Mouse (Mus musculus): Measurements from ENCODE around the gene Cdk14. TPM values are rescaled to one million over a fixed set of nuclear protein-coding genes. Genes with fewer than 3 reads are reported as not detected.

The Cdk14 gene
- polyA plus RNA-seq, 1 experiment from 2014 or later: 37.8 TPM

DNA sequence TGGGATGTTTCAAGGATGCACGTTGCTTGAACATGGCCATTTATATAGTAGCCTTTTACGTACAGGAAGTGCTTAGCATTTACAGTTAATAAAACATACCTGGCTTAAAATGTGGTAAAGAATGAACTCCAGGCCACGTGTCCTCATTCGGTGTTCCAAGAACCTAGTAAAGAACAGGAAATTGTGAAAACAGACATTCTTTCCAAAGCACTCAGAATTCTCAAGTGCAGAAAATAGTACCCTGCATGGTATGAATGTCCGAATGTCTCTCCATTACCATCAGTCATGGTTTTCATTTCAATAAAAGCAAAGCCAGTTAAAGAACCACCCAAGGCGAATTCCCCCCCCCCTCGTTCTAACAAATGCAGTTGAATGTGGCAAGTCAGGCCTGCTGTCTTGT is 470.7 kb downstream of the Cdk14 start:
- Histone ChIP-seq H3K4me3 (ENCODE audit: low read depth, low read length) (no peak overlapping the region), H3K36me3 (ENCODE audit: insufficient read depth) (no peaks in the 10 kb centered on the region), H3K4me2 (no peak overlapping the region), H3K27ac (ENCODE audit: low read depth) (no peak overlapping the region), H3K27me3 (ENCODE audit: insufficient read depth, low read length) (no peaks in the 10 kb centered on the region), H3K9ac (no peak overlapping the region), H3K9me3 (ENCODE audit: low read depth, low read length) (no peaks in the 10 kb centered on the region), H3K4me1 (ENCODE audit: insufficient read depth) (peaks cover 6% of the 10 kb centered on the region; the same call in 1 of the 2 replicates)
- DNase-seq (peak; percentile 50), ATAC-seq (ENCODE audit: insufficient read depth) (no peak)
- no peak for TF ChIP-seq CTCF (IDR thresholded peaks at IDR 0.05; ENCODE audit: low read depth)
- WGBS: 53% methylated on average over 7 of the region's 7 CpGs

DNA sequence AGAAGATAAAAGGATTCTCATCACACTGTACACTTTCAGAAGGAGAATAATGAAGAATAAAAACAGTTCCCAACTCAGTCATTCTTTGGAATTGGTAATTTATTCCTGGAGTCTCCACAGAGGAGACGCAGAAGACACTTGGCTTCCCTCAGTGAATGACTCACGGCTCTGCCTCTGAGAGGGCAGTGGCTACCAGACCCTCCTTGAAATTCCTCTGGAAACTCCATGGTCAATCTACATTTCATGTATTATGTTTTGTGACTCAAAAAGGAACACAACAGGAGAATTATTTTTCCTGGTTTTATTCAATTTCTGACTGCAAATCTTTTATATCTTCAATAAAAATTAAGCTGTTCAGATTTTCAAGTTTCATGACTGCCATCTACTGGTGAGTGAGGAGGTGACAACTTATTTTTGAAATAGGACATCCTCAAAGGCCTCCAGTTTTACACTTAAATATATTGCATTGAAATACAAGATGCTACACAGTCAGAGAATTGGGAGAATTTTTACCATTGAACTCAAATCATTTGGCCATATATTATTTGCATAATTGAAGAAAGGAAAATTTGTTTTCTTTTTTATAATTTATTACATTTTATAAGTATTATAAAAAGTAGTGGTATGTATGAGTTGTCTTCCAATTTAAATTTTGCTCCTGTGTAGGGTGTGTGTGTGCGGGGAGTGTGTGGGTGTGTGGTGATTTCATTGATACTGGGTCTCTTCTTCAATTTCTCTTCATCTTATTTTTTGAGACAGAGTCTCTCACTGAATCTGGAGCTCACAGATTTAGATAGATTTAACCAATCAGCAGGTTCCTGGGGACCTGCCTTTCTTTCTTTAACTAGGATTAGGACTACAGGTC is 471.8 kb downstream of the Cdk14 start:
- DNase-seq (peak; percentile 87), ATAC-seq (ENCODE audit: insufficient read depth) (no peak)
- Histone ChIP-seq H3K27me3 (ENCODE audit: insufficient read depth, low read length) (no peaks in the 10 kb centered on the region), H3K4me3 (ENCODE audit: low read depth, low read length) (no peak overlapping the region), H3K4me1 (ENCODE audit: insufficient read depth) (peaks cover 6% of the 10 kb centered on the region; the same call in 1 of the 2 replicates), H3K4me2 (no peak overlapping the region), H3K9me3 (ENCODE audit: low read depth, low read length) (no peaks in the 10 kb centered on the region), H3K9ac (no peak overlapping the region), H3K27ac (ENCODE audit: low read depth) (no peak overlapping the region), H3K36me3 (ENCODE audit: insufficient read depth) (no peaks in the 10 kb centered on the region)
- TF ChIP-seq CTCF (IDR thresholded peaks at IDR 0.05; ENCODE audit: low read depth): peak; percentile 54
- WGBS: 64% methylated on average over 3 of the region's 3 CpGs

DNA sequence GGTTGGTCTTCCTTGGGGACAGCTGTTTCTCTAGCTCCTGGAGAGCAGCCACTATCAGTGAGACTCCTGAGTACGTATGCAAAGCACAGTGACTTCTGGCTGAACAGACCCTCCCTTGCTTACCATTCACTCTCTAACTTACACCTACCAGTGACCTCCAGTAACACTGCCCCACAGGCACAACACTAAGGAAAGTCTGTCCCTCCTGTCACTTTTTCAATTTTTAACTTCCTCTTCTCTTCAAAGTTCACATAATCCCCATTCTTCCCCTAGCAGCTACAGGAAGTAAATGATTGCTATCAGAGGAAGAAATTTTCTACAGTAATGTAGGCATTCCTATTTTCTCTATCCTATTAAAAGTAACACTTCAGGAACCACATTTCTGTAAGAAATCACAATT is 485.0 kb downstream of the Cdk14 start:
- Histone ChIP-seq H3K4me1 (ENCODE audit: insufficient read depth) (no peaks in the 10 kb centered on the region), H3K9me3 (ENCODE audit: low read depth, low read length) (no peaks in the 10 kb centered on the region), H3K36me3 (ENCODE audit: insufficient read depth) (no peaks in the 10 kb centered on the region), H3K27ac (ENCODE audit: low read depth) (no peak overlapping the region), H3K27me3 (ENCODE audit: insufficient read depth, low read length) (no peaks in the 10 kb centered on the region), H3K4me3 (ENCODE audit: low read depth, low read length) (no peak overlapping the region), H3K4me2 (no peak overlapping the region), H3K9ac (no peak overlapping the region)
- 29% methylated on average over 1 of the region's 1 CpGs for WGBS
- no peak for ATAC-seq (ENCODE audit: insufficient read depth)
- TF ChIP-seq CTCF (IDR thresholded peaks at IDR 0.05; ENCODE audit: low read depth): no peak
- no peak for DNase-seq

DNA sequence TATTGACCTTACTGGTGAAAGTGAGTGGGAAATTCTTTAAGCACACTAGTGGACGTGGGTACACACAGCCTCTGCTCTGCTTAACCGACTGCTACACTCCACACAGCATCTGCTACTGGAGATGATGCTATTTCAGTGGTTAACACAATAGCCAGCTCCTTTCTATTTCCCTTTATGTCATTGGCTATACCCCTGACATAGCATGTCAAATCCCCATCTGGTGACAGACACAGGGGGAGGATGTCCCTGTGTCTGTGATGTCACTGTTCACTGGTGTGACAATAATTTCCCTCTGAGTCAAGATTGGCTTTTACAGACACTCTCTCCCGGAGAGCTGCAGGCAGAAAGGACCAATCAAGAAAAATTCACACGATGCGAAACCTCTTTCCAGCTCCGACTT is 485.6 kb downstream of the Cdk14 start:
- no peaks in the 10 kb centered on the region for H3K27me3 ChIP-seq (ENCODE audit: insufficient read depth, low read length)
- no peak overlapping the region for H3K27ac ChIP-seq (ENCODE audit: low read depth)
- no peak overlapping the region for H3K9ac ChIP-seq
- 82% methylated on average over 6 of the region's 6 CpGs for WGBS
- H3K36me3 ChIP-seq (ENCODE audit: insufficient read depth): no peaks in the 10 kb centered on the region
- DNase-seq (no peak), ATAC-seq (ENCODE audit: insufficient read depth) (no peak)
- no peak overlapping the region for H3K4me3 ChIP-seq (ENCODE audit: low read depth, low read length)
- no peak overlapping the region for H3K4me2 ChIP-seq
- H3K9me3 ChIP-seq (ENCODE audit: low read depth, low read length): no peaks in the 10 kb centered on the region
- H3K4me1 ChIP-seq (ENCODE audit: insufficient read depth): no peaks in the 10 kb centered on the region
- TF ChIP-seq CTCF (IDR thresholded peaks at IDR 0.05; ENCODE audit: low read depth): no peak

DNA sequence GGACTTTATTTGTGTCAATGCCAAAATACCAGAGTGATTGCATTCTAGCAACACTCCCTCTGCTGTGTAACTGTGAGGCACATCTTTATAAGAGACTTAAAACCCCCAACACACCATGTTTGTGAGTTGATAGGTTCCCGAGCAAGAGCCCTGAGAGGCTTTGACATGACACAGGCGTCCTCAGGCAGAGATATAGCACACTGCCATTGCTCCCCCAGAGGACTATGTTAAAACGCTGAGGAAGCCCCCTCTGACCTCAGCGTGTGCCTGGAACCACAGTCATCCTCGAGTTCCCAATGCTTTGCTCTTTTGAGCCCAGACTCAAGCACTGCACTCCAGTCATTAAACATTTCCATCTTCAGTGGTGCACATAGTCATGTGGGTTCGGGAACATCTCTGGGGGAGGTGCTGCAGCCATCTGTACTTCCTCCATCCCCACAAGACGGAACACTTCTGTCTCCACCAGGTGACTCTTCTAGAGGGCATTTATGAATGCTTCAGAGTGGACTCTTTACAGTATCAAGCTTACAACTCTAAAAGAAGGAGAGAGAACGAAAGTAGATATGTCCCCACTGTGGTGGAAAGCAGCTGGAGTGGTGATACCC is 488.5 kb downstream of the Cdk14 start:
- H3K27me3 ChIP-seq (ENCODE audit: insufficient read depth, low read length): no peaks in the 10 kb centered on the region
- no peaks in the 10 kb centered on the region for H3K9me3 ChIP-seq (ENCODE audit: low read depth, low read length)
- DNase-seq (peak; percentile 16), ATAC-seq (ENCODE audit: insufficient read depth) (no peak)
- H3K27ac ChIP-seq (ENCODE audit: low read depth): no peak overlapping the region
- H3K36me3 ChIP-seq (ENCODE audit: insufficient read depth): no peaks in the 10 kb centered on the region
- H3K4me2 ChIP-seq: no peak overlapping the region
- H3K4me3 ChIP-seq (ENCODE audit: low read depth, low read length): no peak overlapping the region
- H3K4me1 ChIP-seq (ENCODE audit: insufficient read depth): no peaks in the 10 kb centered on the region
- H3K9ac ChIP-seq: no peak overlapping the region
- no peak for TF ChIP-seq CTCF (IDR thresholded peaks at IDR 0.05; ENCODE audit: low read depth)
- 48% methylated on average over 8 of the region's 8 CpGs for WGBS

DNA sequence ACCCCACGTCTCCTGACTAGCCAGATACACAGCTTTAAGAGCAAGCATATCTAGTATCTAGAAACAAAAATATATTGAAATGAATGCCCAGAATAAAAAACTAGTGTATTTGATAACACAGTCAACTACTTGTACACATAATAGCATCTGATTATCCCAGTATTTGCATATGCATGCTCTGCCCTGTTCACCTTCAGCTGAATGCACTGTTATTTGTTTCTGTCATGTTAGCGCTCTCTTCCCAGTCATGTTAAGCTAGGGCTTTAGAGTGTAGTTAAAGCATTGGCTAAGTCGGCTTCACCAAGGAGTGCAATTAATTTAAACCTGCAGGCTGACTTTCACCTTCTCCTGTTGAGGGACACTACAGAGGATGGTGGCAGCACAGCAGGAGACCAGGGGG is 490.5 kb downstream of the Cdk14 start:
- WGBS: 71% methylated on average over 3 of the region's 3 CpGs
- ATAC-seq (ENCODE audit: insufficient read depth): no peak
- TF ChIP-seq CTCF (IDR thresholded peaks at IDR 0.05; ENCODE audit: low read depth): no peak

DNA sequence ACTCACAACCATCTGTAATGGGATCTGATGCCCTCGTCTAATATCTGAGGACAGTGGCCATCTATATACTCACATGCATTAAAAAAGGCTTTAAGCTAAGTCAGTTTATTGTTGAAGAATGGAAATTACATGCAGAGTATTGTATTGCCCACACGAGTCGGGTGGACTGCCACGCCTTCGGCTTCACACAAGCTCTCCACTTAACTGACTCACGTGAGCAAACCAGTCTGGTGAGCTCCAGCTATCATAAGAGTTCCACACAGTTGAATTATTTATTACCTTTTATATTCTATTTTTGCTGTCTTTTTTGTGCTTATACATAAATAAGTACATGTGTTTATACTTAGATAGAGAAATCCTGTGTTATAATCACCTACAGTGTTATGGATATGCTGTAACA is 495.2 kb downstream of the Cdk14 start:
- Histone ChIP-seq H3K4me2 (no peak overlapping the region), H3K27me3 (ENCODE audit: insufficient read depth, low read length) (no peaks in the 10 kb centered on the region), H3K4me3 (ENCODE audit: low read depth, low read length) (no peak overlapping the region), H3K27ac (ENCODE audit: low read depth) (no peak overlapping the region), H3K9ac (no peak overlapping the region), H3K36me3 (ENCODE audit: insufficient read depth) (no peaks in the 10 kb centered on the region), H3K4me1 (ENCODE audit: insufficient read depth) (no peaks in the 10 kb centered on the region), H3K9me3 (ENCODE audit: low read depth, low read length) (no peaks in the 10 kb centered on the region)
- ATAC-seq (ENCODE audit: insufficient read depth) (no peak), DNase-seq (no peak)
- no peak for TF ChIP-seq CTCF (IDR thresholded peaks at IDR 0.05; ENCODE audit: low read depth)
- WGBS: 66% methylated on average over 6 of the region's 6 CpGs

More for the DNA sequence above, 490.5 kb downstream of the Cdk14 start:
- no peaks in the 10 kb centered on the region for H3K27me3 ChIP-seq (ENCODE audit: insufficient read depth, low read length)
- H3K9me3 ChIP-seq (ENCODE audit: low read depth, low read length): no peaks in the 10 kb centered on the region
- no peak overlapping the region for H3K9ac ChIP-seq
- no peak overlapping the region for H3K4me3 ChIP-seq (ENCODE audit: low read depth, low read length)
- H3K4me2 ChIP-seq: no peak overlapping the region
- DNase-seq: no peak
- H3K27ac ChIP-seq (ENCODE audit: low read depth): no peak overlapping the region
- H3K4me1 ChIP-seq (ENCODE audit: insufficient read depth): no peaks in the 10 kb centered on the region
- no peaks in the 10 kb centered on the region for H3K36me3 ChIP-seq (ENCODE audit: insufficient read depth)
